Mouse (Mus musculus): ENCODE measurements around the gene Akap14. TPM values are rescaled to one million over a fixed set of nuclear protein-coding genes. Genes with fewer than 3 reads are reported as not detected.
"Not testable (repeated sequence)": the region's sequence is repeated elsewhere in the genome, so short reads cannot be mapped to it uniquely, and the experiment has no call there.

Akap14 gene
- polyA plus RNA-seq, 1 experiment from 2014 or later: 0.10 TPM

- WGBS: 38% methylated on average over 3 of the region's 3 CpGs
- Histone ChIP-seq H3K36me3 (ENCODE audit: control insufficient read depth, insufficient read depth) (no peaks in the 10 kb centered on the region), H3K27me3 (replicated peaks; ENCODE audit: control insufficient read depth, insufficient read depth, low read length) (no peaks in the 10 kb centered on the region), H3K9me3 (ENCODE audit: control insufficient read depth) (no peaks in the 10 kb centered on the region), H3K9ac (ENCODE audit: low read depth, low read length) (no peak overlapping the region), H3K4me2 (replicated peaks; ENCODE audit: low read depth) (no peak overlapping the region), H3K27ac (ENCODE audit: low read depth, low read length) (no peak overlapping the region), H3K4me1 (replicated peaks; ENCODE audit: control insufficient read depth, insufficient read depth, low read length) (no peaks in the 10 kb centered on the region), H3K4me3 (ENCODE audit: low read depth, low read length) (no peak overlapping the region)
- TF ChIP-seq CTCF (IDR thresholded peaks at IDR 0.05; ENCODE audit: low read depth): peak; percentile 78
- no peak for ATAC-seq
Measured at GRCm38 (mm10) chrX:37167085-37167484, 1.6 kb downstream of the Akap14 start.

GRCm38 (mm10) chrX:37163115-37163514 is 5.5 kb downstream of the Akap14 start:
- WGBS: 79% methylated on average over 18 of the region's 18 CpGs
- no peak overlapping the region for H3K4me2 ChIP-seq (replicated peaks; ENCODE audit: low read depth)
- H3K9ac ChIP-seq (ENCODE audit: low read depth, low read length): no peak overlapping the region
- no peaks in the 10 kb centered on the region for H3K36me3 ChIP-seq (ENCODE audit: control insufficient read depth, insufficient read depth)
- H3K9me3 ChIP-seq (ENCODE audit: control insufficient read depth): no peaks in the 10 kb centered on the region
- H3K27ac ChIP-seq (ENCODE audit: low read depth, low read length): no peak overlapping the region
- no peaks in the 10 kb centered on the region for H3K27me3 ChIP-seq (replicated peaks; ENCODE audit: control insufficient read depth, insufficient read depth, low read length)
- H3K4me3 ChIP-seq (ENCODE audit: low read depth, low read length): no peak overlapping the region
- H3K4me1 ChIP-seq (replicated peaks; ENCODE audit: control insufficient read depth, insufficient read depth, low read length): no peaks in the 10 kb centered on the region
- TF ChIP-seq CTCF (IDR thresholded peaks at IDR 0.05; ENCODE audit: low read depth): no peak
- ATAC-seq: no peak

- Histone ChIP-seq H3K4me2 (replicated peaks; ENCODE audit: low read depth) (no peak overlapping the region), H3K9me3 (ENCODE audit: control insufficient read depth) (no peaks in the 10 kb centered on the region), H3K27ac (ENCODE audit: low read depth, low read length) (no peak overlapping the region), H3K27me3 (replicated peaks; ENCODE audit: control insufficient read depth, insufficient read depth, low read length) (no peaks in the 10 kb centered on the region), H3K9ac (ENCODE audit: low read depth, low read length) (no peak overlapping the region), H3K4me3 (ENCODE audit: low read depth, low read length) (no peak overlapping the region), H3K36me3 (ENCODE audit: control insufficient read depth, insufficient read depth) (no peaks in the 10 kb centered on the region), H3K4me1 (replicated peaks; ENCODE audit: control insufficient read depth, insufficient read depth, low read length) (no peaks in the 10 kb centered on the region)
- TF ChIP-seq CTCF (IDR thresholded peaks at IDR 0.05; ENCODE audit: low read depth): no peak
- 67% methylated on average over 10 of the region's 10 CpGs for WGBS
- ATAC-seq: no peak
Measured at GRCm38 (mm10) chrX:37161169-37161568, 7.5 kb downstream of the Akap14 start.

- Histone ChIP-seq H3K27me3 (replicated peaks; ENCODE audit: control insufficient read depth, insufficient read depth, low read length) (no peaks in the 10 kb centered on the region), H3K4me3 (ENCODE audit: low read depth, low read length) (no peak overlapping the region), H3K9me3 (ENCODE audit: control insufficient read depth) (no peaks in the 10 kb centered on the region), H3K27ac (ENCODE audit: low read depth, low read length) (no peak overlapping the region), H3K9ac (ENCODE audit: low read depth, low read length) (no peak overlapping the region), H3K36me3 (ENCODE audit: control insufficient read depth, insufficient read depth) (no peaks in the 10 kb centered on the region), H3K4me1 (replicated peaks; ENCODE audit: control insufficient read depth, insufficient read depth, low read length) (no peaks in the 10 kb centered on the region), H3K4me2 (replicated peaks; ENCODE audit: low read depth) (no peak overlapping the region)
- 62% methylated on average over 4 of the region's 4 CpGs for WGBS
- TF ChIP-seq CTCF (IDR thresholded peaks at IDR 0.05; ENCODE audit: low read depth): peak; percentile 55
- ATAC-seq: no peak
Measured at GRCm38 (mm10) chrX:37157839-37158238, 10.8 kb downstream of the Akap14 start.

GRCm38 (mm10) chrX:37144954-37145353 is 23.7 kb downstream of the Akap14 start:
- ATAC-seq: no peak
- Histone ChIP-seq H3K9ac (ENCODE audit: low read depth, low read length) (no peak overlapping the region), H3K9me3 (ENCODE audit: control insufficient read depth) (no peaks in the 10 kb centered on the region), H3K27ac (ENCODE audit: low read depth, low read length) (no peak overlapping the region), H3K4me1 (replicated peaks; ENCODE audit: control insufficient read depth, insufficient read depth, low read length) (no peaks in the 10 kb centered on the region), H3K4me2 (replicated peaks; ENCODE audit: low read depth) (no peak overlapping the region), H3K27me3 (replicated peaks; ENCODE audit: control insufficient read depth, insufficient read depth, low read length) (no peaks in the 10 kb centered on the region), H3K36me3 (ENCODE audit: control insufficient read depth, insufficient read depth) (no peaks in the 10 kb centered on the region), H3K4me3 (ENCODE audit: low read depth, low read length) (no peak overlapping the region)
- TF ChIP-seq CTCF (IDR thresholded peaks at IDR 0.05; ENCODE audit: low read depth): peak; percentile 57
- WGBS: 95% methylated on average over 2 of the region's 2 CpGs

GRCm38 (mm10) chrX:37144498-37144897 is 24.1 kb downstream of the Akap14 start:
- not testable (repeated sequence) for H3K27ac ChIP-seq (ENCODE audit: low read depth, low read length); H3K9me3 ChIP-seq (ENCODE audit: control insufficient read depth); H3K27me3 ChIP-seq (replicated peaks; ENCODE audit: control insufficient read depth, insufficient read depth, low read length); H3K9ac ChIP-seq (ENCODE audit: low read depth, low read length); H3K4me1 ChIP-seq (replicated peaks; ENCODE audit: control insufficient read depth, insufficient read depth, low read length); H3K4me2 ChIP-seq (replicated peaks; ENCODE audit: low read depth); H3K36me3 ChIP-seq (ENCODE audit: control insufficient read depth, insufficient read depth); H3K4me3 ChIP-seq (ENCODE audit: low read depth, low read length); ATAC-seq
- 79% methylated on average over 2 of the region's 4 CpGs for WGBS

- peaks cover 2% of the 10 kb centered on the region; the same call in 1 of the 2 replicates for H3K36me3 ChIP-seq (ENCODE audit: control insufficient read depth, insufficient read depth)
- H3K27ac ChIP-seq (ENCODE audit: low read depth, low read length): no peak overlapping the region
- H3K9ac ChIP-seq (ENCODE audit: low read depth, low read length): no peak overlapping the region
- 83% methylated on average over 3 of the region's 3 CpGs for WGBS
- H3K4me1 ChIP-seq (replicated peaks; ENCODE audit: control insufficient read depth, insufficient read depth, low read length): no peaks in the 10 kb centered on the region
- H3K9me3 ChIP-seq (ENCODE audit: control insufficient read depth): no peaks in the 10 kb centered on the region
- no peak overlapping the region for H3K4me2 ChIP-seq (replicated peaks; ENCODE audit: low read depth)
- TF ChIP-seq CTCF (IDR thresholded peaks at IDR 0.05; ENCODE audit: low read depth): no peak
- ATAC-seq: no peak
- no peaks in the 10 kb centered on the region for H3K27me3 ChIP-seq (replicated peaks; ENCODE audit: control insufficient read depth, insufficient read depth, low read length)
- H3K4me3 ChIP-seq (ENCODE audit: low read depth, low read length): no peak overlapping the region
Measured at GRCm38 (mm10) chrX:37141732-37142131, 26.9 kb downstream of the Akap14 start.

All from intestine, postnatal 0 days (tissue).